Mouse (Mus musculus): ENCODE results near the gene Srebf2. TPM values are rescaled to one million over a fixed set of nuclear protein-coding genes. Genes with fewer than 3 reads are reported as not detected.
A peak's percentile ranks its signal among the peaks of the same experiment; 100 is the strongest.

Gene Srebf2
- polyA plus RNA-seq, 1 experiment = 285 TPM

- Histone ChIP-seq H3K27me3 (ENCODE audit: control insufficient read depth, insufficient read depth, insufficient read length) (no peaks in the 10 kb centered on the region), H3ac (ENCODE audit: control insufficient read depth, insufficient read length) (no peak overlapping the region), H3K4me3 (peak overlapping the region; percentile 9), H3K79me2 (ENCODE audit: control insufficient read depth, insufficient read depth) (no peaks in the 10 kb centered on the region), H3K4me2 (ENCODE audit: low read depth) (no peak overlapping the region), H3K36me3 (ENCODE audit: control insufficient read depth, insufficient read depth) (no peaks in the 10 kb centered on the region)
- TF ChIP-seq MAX (IDR thresholded peaks at IDR 0.05; ENCODE audit: low read depth) (no peak), SRF (IDR thresholded peaks at IDR 0.05; ENCODE audit: control insufficient read depth, insufficient read length, low read depth) (no peak)
These were observed 76.3 kb downstream of the Srebf2 start for GRCm38 (mm10) chr15:82223251-82223650.

- Histone ChIP-seq H3K79me2 (ENCODE audit: control insufficient read depth, insufficient read depth) (no peaks in the 10 kb centered on the region), H3K27me3 (ENCODE audit: control insufficient read depth, insufficient read depth, insufficient read length) (no peaks in the 10 kb centered on the region), H3K36me3 (ENCODE audit: control insufficient read depth, insufficient read depth) (no peaks in the 10 kb centered on the region), H3K4me2 (ENCODE audit: low read depth) (peak within 1 kb of the TSS; percentile 54), H3K4me3 (peak within 1 kb of the TSS; percentile 9), H3ac (ENCODE audit: control insufficient read depth, insufficient read length) (no peak within 1 kb of the TSS)
- TF ChIP-seq TCF12 (IDR thresholded peaks at IDR 0.05; ENCODE audit: insufficient read depth, poor library complexity, severe bottlenecking) = no peak
- no peak for TF ChIP-seq REST (IDR thresholded peaks at IDR 0.05; ENCODE audit: insufficient read depth, insufficient read length)
- TF ChIP-seq USF1 (IDR thresholded peaks at IDR 0.05; ENCODE audit: low read depth) = no peak
- no peak for TF ChIP-seq POLR2AphosphoS2 (IDR thresholded peaks at IDR 0.05; ENCODE audit: insufficient read length, low read depth)
- TF ChIP-seq MAX (IDR thresholded peaks at IDR 0.05; ENCODE audit: low read depth) = no peak
- peak in 1 of 3 experiments; percentile 32 for TF ChIP-seq MYOD1 (IDR thresholded peaks at IDR 0.05; ENCODE audit: control insufficient read depth in 1 of 3, insufficient read length in 2 of 3, low read depth in 2 of 3)
- peak in 2 of 3 experiments; percentile 50 for TF ChIP-seq MYOG (IDR thresholded peaks at IDR 0.05; ENCODE audit: control insufficient read depth in 1 of 3, insufficient read depth in 1 of 3, insufficient read length in 2 of 3, low read depth in 2 of 3)
These were observed 76.9 kb downstream of the Srebf2 start, which contains the start of gene Tnfrsf13c for GRCm38 (mm10) chr15:82223657-82224601. Gene Tnfrsf13c, minus strand, starts transcription at chr15:82224369.

- H3K36me3 ChIP-seq (ENCODE audit: control insufficient read depth, insufficient read depth) = no peaks in the 10 kb centered on the region
- H3K27me3 ChIP-seq (ENCODE audit: control insufficient read depth, insufficient read depth, insufficient read length) = no peaks in the 10 kb centered on the region
- no peak overlapping the region for H3ac ChIP-seq (ENCODE audit: control insufficient read depth, insufficient read length)
- H3K79me2 ChIP-seq (ENCODE audit: control insufficient read depth, insufficient read depth) = no peaks in the 10 kb centered on the region
- H3K4me2 ChIP-seq (ENCODE audit: low read depth) = peak overlapping the region; percentile 54
- TF ChIP-seq E2F4 (IDR thresholded peaks at IDR 0.05; ENCODE audit: insufficient read depth) (no peak), MYOG (IDR thresholded peaks at IDR 0.05; ENCODE audit: control insufficient read depth in 1 of 3, insufficient read depth in 1 of 3, insufficient read length in 2 of 3, low read depth in 2 of 3) (no peak), TCF3 (IDR thresholded peaks at IDR 0.05; ENCODE audit: insufficient read length, low read depth) (no peak), USF1 (IDR thresholded peaks at IDR 0.05; ENCODE audit: low read depth) (no peak), MAX (IDR thresholded peaks at IDR 0.05; ENCODE audit: low read depth) (no peak), CEBPB (IDR thresholded peaks at IDR 0.05; ENCODE audit: insufficient read depth, poor library complexity, severe bottlenecking) (no peak), MYOD1 (IDR thresholded peaks at IDR 0.05; ENCODE audit: control insufficient read depth in 1 of 3, insufficient read length in 2 of 3, low read depth in 2 of 3) (no peak), POLR2AphosphoS2 (IDR thresholded peaks at IDR 0.05; ENCODE audit: insufficient read length, low read depth) (no peak), TCF12 (IDR thresholded peaks at IDR 0.05; ENCODE audit: insufficient read depth, poor library complexity, severe bottlenecking) (no peak), POLR2A (IDR thresholded peaks at IDR 0.05; ENCODE audit: insufficient read length, low read depth) (no peak), REST (IDR thresholded peaks at IDR 0.05; ENCODE audit: insufficient read depth, insufficient read length) (no peak), SRF (IDR thresholded peaks at IDR 0.05; ENCODE audit: control insufficient read depth, insufficient read length, low read depth) (no peak)
- peak overlapping the region; percentile 9 for H3K4me3 ChIP-seq
These were observed 77.7 kb downstream of the Srebf2 start for GRCm38 (mm10) chr15:82224602-82225215.

GRCm38 (mm10) chr15:82225769-82226168, 78.8 kb downstream of the Srebf2 start:
- H3K4me3 ChIP-seq = no peak overlapping the region
- no peaks in the 10 kb centered on the region for H3K36me3 ChIP-seq (ENCODE audit: control insufficient read depth, insufficient read depth)
- no peak overlapping the region for H3K4me2 ChIP-seq (ENCODE audit: low read depth)
- no peak for TF ChIP-seq MYOG (IDR thresholded peaks at IDR 0.05; ENCODE audit: control insufficient read depth in 1 of 3, insufficient read depth in 1 of 3, insufficient read length in 2 of 3, low read depth in 2 of 3)
- no peak for TF ChIP-seq MAX (IDR thresholded peaks at IDR 0.05; ENCODE audit: low read depth)
- TF ChIP-seq SRF (IDR thresholded peaks at IDR 0.05; ENCODE audit: control insufficient read depth, insufficient read length, low read depth) = no peak
- TF ChIP-seq POLR2AphosphoS2 (IDR thresholded peaks at IDR 0.05; ENCODE audit: insufficient read length, low read depth) = no peak
- no peak for TF ChIP-seq E2F4 (IDR thresholded peaks at IDR 0.05; ENCODE audit: insufficient read depth)
- no peak for TF ChIP-seq TCF12 (IDR thresholded peaks at IDR 0.05; ENCODE audit: insufficient read depth, poor library complexity, severe bottlenecking)
- TF ChIP-seq USF1 (IDR thresholded peaks at IDR 0.05; ENCODE audit: low read depth) = no peak
- TF ChIP-seq POLR2A (IDR thresholded peaks at IDR 0.05; ENCODE audit: insufficient read length, low read depth) = no peak
- TF ChIP-seq REST (IDR thresholded peaks at IDR 0.05; ENCODE audit: insufficient read depth, insufficient read length) = no peak
- TF ChIP-seq MYOD1 (IDR thresholded peaks at IDR 0.05; ENCODE audit: control insufficient read depth in 1 of 3, insufficient read length in 2 of 3, low read depth in 2 of 3) = no peak
- TF ChIP-seq CEBPB (IDR thresholded peaks at IDR 0.05; ENCODE audit: insufficient read depth, poor library complexity, severe bottlenecking) = no peak
- no peak for TF ChIP-seq TCF3 (IDR thresholded peaks at IDR 0.05; ENCODE audit: insufficient read length, low read depth)
- H3K79me2 ChIP-seq (ENCODE audit: control insufficient read depth, insufficient read depth) = no peaks in the 10 kb centered on the region
- H3ac ChIP-seq (ENCODE audit: control insufficient read depth, insufficient read length) = no peak overlapping the region
- no peaks in the 10 kb centered on the region for H3K27me3 ChIP-seq (ENCODE audit: control insufficient read depth, insufficient read depth, insufficient read length)
